Mouse (Mus musculus) stomach, embryonic 15.5 days (tissue): ENCODE results near the gene 4930404H24Rik. TPM values are rescaled to one million over a fixed set of nuclear protein-coding genes. Genes with fewer than 3 reads are reported as not detected.

Source experiments
- polyA plus RNA-seq: library from polyadenylated mRNA; unstranded; fragments of >200 nt; fragmentation: Nextera tagmentation; extraction: Ambion mirVana; gene quantifications from 2 replicates; pipeline ENCODE4 v1.2.1, GENCODE M21; 2015

4930404H24Rik gene
- polyA plus RNA-seq, 1 experiment from 2014 or later: not detected

Other genes with a start within 250 kb of the 4930404H24Rik start
- gene Kif3b, start 201.4 kb upstream of the 4930404H24Rik start, polyA plus RNA-seq: 6.3 and 7.0 TPM in 2 replicates
- gene Asxl1, start 147.0 kb upstream of the 4930404H24Rik start, polyA plus RNA-seq: 11.3 and 14.4 TPM in 2 replicates
- gene Nol4l, start 37.2 kb downstream of the 4930404H24Rik start, polyA plus RNA-seq: 14.3 and 16.4 TPM in 2 replicates
- gene Commd7, start 140.0 kb downstream of the 4930404H24Rik start, polyA plus RNA-seq: 73.9 and 77.9 TPM in 2 replicates
- 8.9 and 9.7 TPM in 2 replicates for gene Dnmt3b, start 156.7 kb downstream of the 4930404H24Rik start, polyA plus RNA-seq
- gene Dnmt3c, start 203.9 kb downstream of the 4930404H24Rik start, polyA plus RNA-seq: 0.06 and 0.10 TPM in 2 replicates
- 225 and 238 TPM in 2 replicates for gene Mapre1, start 248.5 kb downstream of the 4930404H24Rik start, polyA plus RNA-seq